Mouse (Mus musculus): Measurements from ENCODE around the gene Hspb7. TPM values are rescaled to one million over a fixed set of nuclear protein-coding genes. Genes with fewer than 3 reads are reported as not detected.

The Hspb7 gene
- total and polyA plus RNA-seq, 3 experiments, result not detected

DNA sequence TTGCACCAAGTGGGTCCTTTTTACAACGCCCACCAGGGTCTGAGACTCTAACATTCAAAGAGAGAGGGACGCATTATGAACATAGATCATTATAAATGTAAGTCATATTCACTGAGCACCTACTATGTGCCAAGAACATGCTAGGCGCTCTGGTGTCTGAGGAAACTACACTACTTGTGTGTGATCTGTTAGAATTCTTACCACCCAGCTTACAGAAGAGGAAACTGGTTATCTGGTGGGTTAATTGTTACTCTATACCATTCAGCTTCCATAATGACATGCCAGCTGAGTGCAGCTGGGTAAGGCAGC, 15.3 kb upstream of the Hspb7 start:
- no peak for TF ChIP-seq USF1 (IDR thresholded peaks at IDR 0.05; ENCODE audit: low read depth, low read length)
- peak; percentile 82 for TF ChIP-seq ZKSCAN1 (IDR thresholded peaks at IDR 0.05; ENCODE audit: low read depth, low read length)
- no peak for TF ChIP-seq MAX (IDR thresholded peaks at IDR 0.05; ENCODE audit: low read length)
- H3K4me1 ChIP-seq (ENCODE audit: control insufficient read depth in 1 of 2, insufficient read depth in 2 of 2, low read length in 2 of 2), result no peaks in the 10 kb centered on the region

GRCm38 (mm10) chr4:141406516-141407299, 13.9 kb upstream of the Hspb7 start:
- Histone ChIP-seq H3K9me3 (replicated peaks; ENCODE audit: insufficient read depth, low read length) (no peaks in the 10 kb centered on the region), H3K27me3 (ENCODE audit: control insufficient read depth in 1 of 2, insufficient read depth in 2 of 2, low read length in 2 of 2) (no peaks in the 10 kb centered on the region), H3K79me2 (ENCODE audit: control insufficient read depth, insufficient read depth, low read length, poor library complexity) (no peaks in the 10 kb centered on the region), H3K4me3 (ENCODE audit: control insufficient read depth in 1 of 2, insufficient read depth in 1 of 2, low read depth in 2 of 2, low read length in 2 of 2) (no peak overlapping the region), H3K36me3 (ENCODE audit: control insufficient read depth in 1 of 2, insufficient read depth in 2 of 2, low read length in 2 of 2) (no peaks in the 10 kb centered on the region), H3K4me1 (ENCODE audit: control insufficient read depth in 1 of 2, insufficient read depth in 2 of 2, low read length in 2 of 2) (no peaks in the 10 kb centered on the region), H3K9ac (ENCODE audit: control insufficient read depth, low read depth, low read length, poor library complexity, severe bottlenecking) (no peak overlapping the region), H3K27ac (ENCODE audit: control insufficient read depth, low read depth, low read length) (no peak overlapping the region)
- DNase-seq (ENCODE audit: low read depth, low spot score), result peak; percentile 57
- TF ChIP-seq UBTF (IDR thresholded peaks at IDR 0.05; ENCODE audit: borderline replicate concordance, insufficient read depth, low read depth, low read length), result no peak
- peak; percentile 74 for TF ChIP-seq SMC3 (IDR thresholded peaks at IDR 0.05; ENCODE audit: low read depth, low read length)
- TF ChIP-seq USF2 (IDR thresholded peaks at IDR 0.05; ENCODE audit: borderline replicate concordance in 1 of 2, insufficient read depth in 1 of 2, low read depth in 1 of 2, low read length in 2 of 2), result no peak
- TF ChIP-seq EP300 (IDR thresholded peaks at IDR 0.05; ENCODE audit: low read depth in 1 of 2, low read length in 2 of 2), result no peak
- TF ChIP-seq MAX (IDR thresholded peaks at IDR 0.05; ENCODE audit: low read length), result no peak
- TF ChIP-seq POLR2A (IDR thresholded peaks at IDR 0.05; ENCODE audit: control insufficient read depth in 1 of 2, insufficient read depth in 1 of 2, low read depth in 1 of 2, low read length in 2 of 2, poor library complexity in 1 of 2), result no peak
- TF ChIP-seq E2F4 (IDR thresholded peaks at IDR 0.05; ENCODE audit: borderline replicate concordance, low read depth, low read length), result no peak
- peak; percentile 44 to 68 (median 47); a peak in 5 of 6 replicates for TF ChIP-seq CTCF (IDR thresholded peaks at IDR 0.05 in 2 of 3, conservative IDR thresholded peaks at IDR 0.05 in 1 of 3; ENCODE audit: control insufficient read depth in 1 of 3, insufficient read depth in 1 of 3, low read depth in 2 of 3, low read length in 3 of 3, poor library complexity in 1 of 3, severe bottlenecking in 1 of 3)
- TF ChIP-seq NRF1 (IDR thresholded peaks at IDR 0.05; ENCODE audit: insufficient read depth, low read depth, low read length, poor library complexity, severe bottlenecking), result no peak
- TF ChIP-seq ETS1 (IDR thresholded peaks at IDR 0.05; ENCODE audit: low read depth, low read length), result no peak
- no peak for TF ChIP-seq MYC (IDR thresholded peaks at IDR 0.05; ENCODE audit: low read depth, low read length)
- TF ChIP-seq MYB (IDR thresholded peaks at IDR 0.05; ENCODE audit: low read depth, low read length), result no peak
- no peak for TF ChIP-seq NELFE (IDR thresholded peaks at IDR 0.05; ENCODE audit: low read depth, low read length)
- peak; percentile 41; the same call in 1 of the 2 replicates for TF ChIP-seq ZC3H11A (IDR thresholded peaks at IDR 0.05; ENCODE audit: low read depth, low read length)
- TF ChIP-seq TAL1 (IDR thresholded peaks at IDR 0.05; ENCODE audit: low read length), result no peak
- TF ChIP-seq ELF1 (IDR thresholded peaks at IDR 0.05; ENCODE audit: low read depth, low read length), result no peak
- no peak for TF ChIP-seq CHD2 (IDR thresholded peaks at IDR 0.05; ENCODE audit: low read length)
- TF ChIP-seq RAD21 (IDR thresholded peaks at IDR 0.05; ENCODE audit: low read depth, low read length), result peak; percentile 44
- no peak for TF ChIP-seq SIN3A (IDR thresholded peaks at IDR 0.05; ENCODE audit: low read length)

More for the DNA sequence above, 15.3 kb upstream of the Hspb7 start:
- Histone ChIP-seq H3K4me3 (ENCODE audit: control insufficient read depth in 1 of 2, insufficient read depth in 1 of 2, low read depth in 2 of 2, low read length in 2 of 2) (no peak overlapping the region), H3K79me2 (ENCODE audit: control insufficient read depth, insufficient read depth, low read length, poor library complexity) (no peaks in the 10 kb centered on the region), H3K27ac (ENCODE audit: control insufficient read depth, low read depth, low read length) (no peak overlapping the region), H3K36me3 (ENCODE audit: control insufficient read depth in 1 of 2, insufficient read depth in 2 of 2, low read length in 2 of 2) (no peaks in the 10 kb centered on the region), H3K9me3 (replicated peaks; ENCODE audit: insufficient read depth, low read length) (no peaks in the 10 kb centered on the region), H3K27me3 (ENCODE audit: control insufficient read depth in 1 of 2, insufficient read depth in 2 of 2, low read length in 2 of 2) (no peaks in the 10 kb centered on the region), H3K9ac (ENCODE audit: control insufficient read depth, low read depth, low read length, poor library complexity, severe bottlenecking) (no peak overlapping the region)
- DNase-seq (ENCODE audit: low read depth, low spot score), result no peak

All from MEL (cell line).